Mouse (Mus musculus) heart, embryonic 11.5 days (tissue): Measurements from ENCODE around the gene Pcsk4. TPM values are rescaled to one million over a fixed set of nuclear protein-coding genes. Genes with fewer than 3 reads are reported as not detected.

Experiments used
- ATAC-seq: fragments of 200-750 bp; cut with Nextera tagmentation; replicated peaks from 2 replicates; pipeline ENCODE4 v1.8.0; 2017; ENCODE audit warnings: moderate library complexity; ENCODE audit not compliant: insufficient number of reproducible peaks, low FRiP score, low TSS enrichment
- H3K27ac ChIP-seq: fragments of 300-500 bp; sonication (generic); 2 replicates; pipeline ENCODE4 v1.5.1; 2014; ENCODE audit warnings: mild to moderate bottlenecking, low read depth, low read length
- H3K27me3 ChIP-seq: fragments of 300-500 bp; sonication (generic); 2 replicates; pipeline ENCODE4 v1.6.1; 2014; ENCODE audit warnings: mild to moderate bottlenecking, low read length, mixed read lengths; ENCODE audit not compliant: control insufficient read depth, insufficient read depth
- H3K36me3 ChIP-seq: fragments of 300-500 bp; sonication (generic); 2 replicates; pipeline ENCODE4 v1.6.1; 2014; ENCODE audit warnings: mild to moderate bottlenecking, low read length, moderate library complexity, mixed read lengths; ENCODE audit not compliant: control insufficient read depth, insufficient read depth
- H3K4me1 ChIP-seq: fragments of 300-500 bp; sonication (generic); 2 replicates; pipeline ENCODE4 v1.6.1; 2014; ENCODE audit warnings: low read length; ENCODE audit not compliant: control insufficient read depth, insufficient read depth
- H3K4me2 ChIP-seq: fragments of 300-500 bp; sonication (generic); 2 replicates; pipeline ENCODE4 v1.6.1; 2014; ENCODE audit warnings: mild to moderate bottlenecking, moderate library complexity
- H3K4me3 ChIP-seq: fragments of 300-500 bp; sonication (generic); 2 replicates; pipeline ENCODE4 v1.5.1; 2014; ENCODE audit warnings: low read depth, low read length
- H3K9ac ChIP-seq: fragments of 300-500 bp; sonication (generic); 2 replicates; pipeline ENCODE4 v1.6.1; 2014; ENCODE audit warnings: mild to moderate bottlenecking, low read depth, low read length, moderate library complexity
- H3K9me3 ChIP-seq: fragments of 300-500 bp; sonication (generic); replicated peaks from 2 replicates; pipeline ENCODE4 v1.6.1; 2016; ENCODE audit warnings: low read length; ENCODE audit not compliant: control insufficient read depth
- WGBS: fragments of 180-500 bp; shearing (Covaris S2); extraction: QIAGEN DNeasy Blood & Tissue Kit; methylation state at CpG from one replicate; pipeline ENCODE4 v1.1.7; 2014; ENCODE audit not compliant: insufficient replicate concordance; 5-methylcytosine and 5-hydroxymethylcytosine counted together
- polyA plus RNA-seq: library from polyadenylated mRNA; unstranded; fragments of >200 nt; fragmentation: Nextera tagmentation; extraction: Ambion mirVana; gene quantifications from 2 replicates; pipeline ENCODE4 v1.2.1, GENCODE M21; 2014

Pcsk4 gene
- 0.77 and 1.6 TPM in 2 replicates for polyA plus RNA-seq

- H3K9ac ChIP-seq: peak within 1 kb of the TSS; percentile 68
- peaks cover 37% of the 10 kb centered on the region for H3K27me3 ChIP-seq
- peaks cover 9% of the 10 kb centered on the region for H3K4me1 ChIP-seq
- peak; percentile 93 for ATAC-seq
- H3K4me2 ChIP-seq: peak within 1 kb of the TSS; percentile 89
- no peaks in the 10 kb centered on the region for H3K9me3 ChIP-seq
- H3K27ac ChIP-seq: no peak within 1 kb of the TSS
- WGBS: 4% methylated on average over 36 of the region's 36 CpGs
- no peaks in the 10 kb centered on the region for H3K36me3 ChIP-seq
- peak within 1 kb of the TSS; percentile 52 for H3K4me3 ChIP-seq
Observed at GRCm38 (mm10) chr10:80329273-80330081, at the start of gene Pcsk4, which contains the start of gene Reep6. Pcsk4 (minus strand) TSS chr10:80329498. Reep6 (plus strand) TSS chr10:80329953.

GRCm38 (mm10) chr10:80377716-80378115 lies 48.4 kb upstream of the Pcsk4 start:
- 37% methylated on average over 10 of the region's 10 CpGs for WGBS

GRCm38 (mm10) chr10:80376160-80376559 lies 46.9 kb upstream of the Pcsk4 start:
- H3K27me3 ChIP-seq: peaks cover 6% of the 10 kb centered on the region
- no peak for ATAC-seq
- H3K9me3 ChIP-seq: no peaks in the 10 kb centered on the region
- H3K36me3 ChIP-seq: peaks cover 9% of the 10 kb centered on the region
- no peak overlapping the region for H3K27ac ChIP-seq
- no peak overlapping the region for H3K9ac ChIP-seq
- 5% methylated on average over 7 of the region's 7 CpGs for WGBS
- H3K4me2 ChIP-seq: no peak overlapping the region
- no peaks in the 10 kb centered on the region for H3K4me1 ChIP-seq
- no peak overlapping the region for H3K4me3 ChIP-seq

More at GRCm38 (mm10) chr10:80377716-80378115, 48.4 kb upstream of the Pcsk4 start:
- no peak overlapping the region for H3K27ac ChIP-seq
- H3K9me3 ChIP-seq: no peaks in the 10 kb centered on the region
- H3K36me3 ChIP-seq: peaks cover 21% of the 10 kb centered on the region
- H3K4me3 ChIP-seq: no peak overlapping the region
- H3K9ac ChIP-seq: no peak overlapping the region
- H3K27me3 ChIP-seq: peaks cover 2% of the 10 kb centered on the region
- H3K4me1 ChIP-seq: no peaks in the 10 kb centered on the region
- no peak for ATAC-seq
- no peak overlapping the region for H3K4me2 ChIP-seq

GRCm38 (mm10) chr10:80374063-80374462 lies 44.8 kb upstream of the Pcsk4 start:
- Histone ChIP-seq H3K9me3 (no peaks in the 10 kb centered on the region), H3K4me2 (no peak overlapping the region), H3K36me3 (no peaks in the 10 kb centered on the region), H3K4me1 (no peaks in the 10 kb centered on the region), H3K4me3 (no peak overlapping the region), H3K27me3 (peaks cover 6% of the 10 kb centered on the region), H3K9ac (no peak overlapping the region), H3K27ac (no peak overlapping the region)
- no peak for ATAC-seq
- WGBS: 6% methylated on average over 6 of the region's 6 CpGs

DNA sequence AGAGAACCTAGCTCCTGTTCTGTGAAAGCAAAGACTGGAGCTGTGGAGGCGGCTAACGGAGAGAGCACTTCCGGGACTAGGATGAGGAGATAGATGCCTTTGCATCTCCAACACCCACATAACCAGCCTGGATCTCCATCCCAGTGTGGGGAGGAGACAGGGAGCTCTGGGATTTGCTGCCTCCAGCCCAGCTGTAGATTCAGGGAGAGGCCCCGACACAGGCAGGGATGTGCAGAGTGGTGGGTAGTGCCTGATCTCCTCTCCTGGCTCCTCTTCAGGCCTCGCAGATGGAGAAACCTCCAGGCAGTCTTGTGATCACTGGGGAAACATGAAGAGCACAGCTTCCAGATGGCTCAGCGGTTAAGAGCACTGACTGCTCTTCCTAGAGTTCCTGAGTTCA lies 43.4 kb upstream of the Pcsk4 start:
- Histone ChIP-seq H3K4me3 (no peak overlapping the region), H3K27me3 (peaks cover 8% of the 10 kb centered on the region), H3K4me1 (no peaks in the 10 kb centered on the region), H3K4me2 (no peak overlapping the region), H3K36me3 (no peaks in the 10 kb centered on the region), H3K9ac (no peak overlapping the region), H3K9me3 (no peaks in the 10 kb centered on the region), H3K27ac (no peak overlapping the region)
- no peak for ATAC-seq
- WGBS: 79% methylated on average over 6 of the region's 6 CpGs

- 49% methylated on average over 9 of the region's 9 CpGs for WGBS
- Histone ChIP-seq H3K27me3 (peaks cover 11% of the 10 kb centered on the region), H3K4me1 (no peaks in the 10 kb centered on the region), H3K4me2 (peak overlapping the region; percentile 44), H3K27ac (no peak overlapping the region), H3K36me3 (no peaks in the 10 kb centered on the region), H3K9me3 (no peaks in the 10 kb centered on the region), H3K9ac (no peak overlapping the region), H3K4me3 (no peak overlapping the region)
- ATAC-seq: no peak
Observed at GRCm38 (mm10) chr10:80371983-80372382, 42.7 kb upstream of the Pcsk4 start.

DNA sequence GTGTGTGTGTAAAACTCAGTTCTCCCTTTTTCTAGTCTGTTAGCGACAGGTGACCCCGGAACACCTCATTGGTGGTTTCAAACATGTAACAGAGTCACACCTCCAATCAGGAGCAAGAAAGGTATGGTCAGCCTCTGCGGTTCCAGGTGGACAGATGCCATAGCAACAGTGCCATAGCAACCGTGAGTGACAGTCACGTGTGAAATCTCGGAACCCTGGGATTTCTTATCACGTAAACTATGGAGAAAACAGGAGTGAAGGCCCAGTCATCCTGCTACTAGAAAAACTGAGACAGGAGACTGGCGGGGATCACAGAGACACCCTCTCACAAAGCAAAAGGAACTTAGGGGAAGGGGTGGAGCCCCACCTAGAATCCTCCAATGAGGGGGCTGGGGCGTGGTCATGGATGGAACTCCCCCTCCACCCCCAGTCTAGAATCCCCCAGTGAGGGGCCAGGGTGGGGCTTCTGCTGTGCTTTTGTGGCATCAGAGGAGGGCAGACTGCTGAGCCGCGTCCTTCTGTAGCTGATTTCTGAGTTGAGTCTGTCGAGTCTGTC lies 42.2 kb upstream of the Pcsk4 start:
- WGBS: 5% methylated on average over 12 of the region's 12 CpGs
- Histone ChIP-seq H3K4me3 (0 out of 2 replicates have a peak overlapping the region, but pooled peaks have one; percentile 16), H3K27ac (no peak overlapping the region)

GRCm38 (mm10) chr10:80369995-80370747 lies 40.9 kb upstream of the Pcsk4 start:
- no peak for ATAC-seq
- Histone ChIP-seq H3K9me3 (no peaks in the 10 kb centered on the region), H3K4me2 (no peak overlapping the region), H3K27ac (no peak overlapping the region), H3K4me3 (no peak overlapping the region), H3K9ac (no peak overlapping the region), H3K36me3 (no peaks in the 10 kb centered on the region), H3K27me3 (peaks cover 11% of the 10 kb centered on the region), H3K4me1 (no peaks in the 10 kb centered on the region)
- 74% methylated on average over 21 of the region's 21 CpGs for WGBS

More for the DNA sequence above, 42.2 kb upstream of the Pcsk4 start:
- no peak for ATAC-seq
- Histone ChIP-seq H3K4me2 (peak overlapping the region; percentile 44), H3K27me3 (peaks cover 11% of the 10 kb centered on the region), H3K9me3 (no peaks in the 10 kb centered on the region), H3K9ac (no peak overlapping the region), H3K36me3 (no peaks in the 10 kb centered on the region), H3K4me1 (no peaks in the 10 kb centered on the region)
